Mouse (Mus musculus) gastrocnemius, adult 2 months (tissue): Measurements from ENCODE around the gene Btrc. TPM values are rescaled to one million over a fixed set of nuclear protein-coding genes. Genes with fewer than 3 reads are reported as not detected.
"Not testable (repeated sequence)": the region's sequence is repeated elsewhere in the genome, so short reads cannot be mapped to it uniquely, and the experiment has no call there.

ENCODE experiments used
- DNase-seq: peaks from one replicate; pipeline ENCODE4 v3.0.0; 2022
- H3K27ac ChIP-seq: fragments of 200-600 bp; 2 replicates; pipeline ENCODE4 v1.8.1; 2022; ENCODE audit warnings: mild to moderate bottlenecking
- H3K4me3 ChIP-seq: fragments of 200-600 bp; 2 replicates; pipeline ENCODE4 v1.8.1; 2022; ENCODE audit warnings: mild to moderate bottlenecking, moderate library complexity
- CTCF ChIP-seq: fragments of 200-600 bp; IDR thresholded peaks from 2 replicates; pipeline ENCODE4 v1.8.1; 2022; ENCODE audit warnings: antibody characterized with exemption, mild to moderate bottlenecking, moderate library complexity
- intact Hi-C: fragments of 180-260 bp; cut with DNase I; formaldehyde crosslinking; loops from one replicate; pipeline ENCODE4 v1.15.1; 2025
- total RNA-seq, 2 experiments: library from RNA; stranded (reverse); gene quantifications; 2 replicates each; pipeline ENCODE4 v1.2.3; 2021

Btrc gene
- total RNA-seq, 2 experiments from 2014 or later = 20.5 to 22.0 TPM

GRCm38 (mm10) chr19:45436019-45436418 lies 72.5 kb downstream of the Btrc start:
- not testable (repeated sequence) for H3K4me3 ChIP-seq
- H3K27ac ChIP-seq = peak overlapping the region; percentile 72
- DNase-seq = peak; percentile 76
- intact Hi-C loops = loop anchor here (2.0 to 5.0 kb wide), 2 partner anchors 106 to 215 kb away; no protein-coding TSS in a partner anchor
- peak; percentile 84 for TF ChIP-seq CTCF

- no peak for TF ChIP-seq CTCF
- Histone ChIP-seq H3K4me3 (no peak overlapping the region), H3K27ac (peak overlapping the region; percentile 81)
- intact Hi-C loops = loop anchor here (2.0 to 5.0 kb wide), 2 partner anchors 105 to 216 kb away; no protein-coding TSS in a partner anchor
- no peak for DNase-seq
These were observed 73.6 kb downstream of the Btrc start for GRCm38 (mm10) chr19:45437175-45437574.

DNA sequence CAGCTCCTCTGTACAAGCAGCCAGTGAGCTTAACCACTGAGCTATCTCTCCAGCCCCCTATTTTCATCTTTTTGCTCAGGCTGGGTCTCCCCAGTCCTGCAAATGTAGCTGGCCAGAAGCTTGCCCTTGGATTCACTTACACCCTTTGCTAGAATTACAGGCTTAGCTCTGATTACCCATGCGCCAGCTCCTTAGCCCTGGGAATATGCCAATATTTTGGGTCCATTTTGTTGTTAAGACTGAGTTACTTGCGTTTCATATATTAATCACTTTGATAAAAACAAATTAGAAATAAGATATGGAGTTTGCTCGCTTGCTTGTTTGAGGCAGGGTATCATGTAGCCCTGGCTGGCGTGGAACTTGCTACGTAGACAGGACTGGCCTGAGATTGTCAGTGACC lies 74.7 kb downstream of the Btrc start:
- Histone ChIP-seq H3K27ac (peak overlapping the region; percentile 81), H3K4me3 (0 out of 2 replicates have a peak overlapping the region, but pooled peaks have one; percentile 3)
- TF ChIP-seq CTCF = no peak
- intact Hi-C loops = loop anchor here (2.0 to 5.0 kb wide), 2 partner anchors 104 to 205 kb away; no protein-coding TSS in a partner anchor
- peak; percentile 45 for DNase-seq

- DNase-seq = no peak
- Histone ChIP-seq H3K4me3 (no peak overlapping the region), H3K27ac (peak overlapping the region; percentile 81)
- peak; percentile 39 for TF ChIP-seq CTCF
- intact Hi-C loops = loop anchor here (2.0 to 5.0 kb wide), 2 partner anchors 103 to 206 kb away; no protein-coding TSS in a partner anchor
These were observed 75.7 kb downstream of the Btrc start for GRCm38 (mm10) chr19:45438928-45439846.

GRCm38 (mm10) chr19:45440554-45441175 lies 77.1 kb downstream of the Btrc start:
- Histone ChIP-seq H3K27ac (peak overlapping the region; percentile 81), H3K4me3 (peak overlapping the region; percentile 8)
- no peak for TF ChIP-seq CTCF
- no peak for DNase-seq
- intact Hi-C loops = no loop called here

DNA sequence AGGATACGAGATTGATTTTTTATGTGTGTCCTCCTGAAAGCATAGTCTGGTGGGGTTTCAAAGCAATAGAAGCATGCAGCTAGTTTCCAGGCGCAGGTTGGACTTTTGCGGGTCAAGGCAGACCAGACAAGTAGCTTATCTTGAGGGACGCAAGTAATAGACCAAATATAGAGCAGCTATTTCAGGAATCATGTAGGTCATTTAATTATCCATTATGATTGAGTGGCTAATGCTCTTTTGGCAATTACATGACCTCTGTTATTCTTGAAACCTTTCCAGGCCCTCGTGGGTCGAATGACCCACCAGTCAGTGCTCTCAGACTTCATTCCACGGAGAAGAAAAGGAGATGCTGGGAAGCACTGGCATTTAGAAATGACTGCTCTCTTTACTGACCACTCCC lies 78.2 kb downstream of the Btrc start:
- Histone ChIP-seq H3K27ac (peak overlapping the region; percentile 81), H3K4me3 (peak overlapping the region; percentile 34)
- no peak for DNase-seq
- no peak for TF ChIP-seq CTCF
- intact Hi-C loops = no loop called here

GRCm38 (mm10) chr19:45445253-45445933 lies 81.9 kb downstream of the Btrc start:
- intact Hi-C loops = no loop called here
- no peak overlapping the region for H3K4me3 ChIP-seq
- no peak for TF ChIP-seq CTCF
- DNase-seq = no peak
- H3K27ac ChIP-seq = peak overlapping the region; percentile 24; the same call in 1 of the 2 replicates

GRCm38 (mm10) chr19:45446631-45447030 lies 83.1 kb downstream of the Btrc start:
- no peak for DNase-seq
- H3K27ac ChIP-seq = no peak overlapping the region
- no peak for TF ChIP-seq CTCF
- no peak overlapping the region for H3K4me3 ChIP-seq
- intact Hi-C loops = no loop called here

- DNase-seq = no peak
- TF ChIP-seq CTCF = no peak
- intact Hi-C loops = no loop called here
- H3K27ac ChIP-seq = no peak overlapping the region
- no peak overlapping the region for H3K4me3 ChIP-seq
These were observed 83.7 kb downstream of the Btrc start for GRCm38 (mm10) chr19:45447222-45447621.

- intact Hi-C loops = no loop called here
- no peak overlapping the region for H3K27ac ChIP-seq
- no peak for DNase-seq
- H3K4me3 ChIP-seq = no peak overlapping the region
- no peak for TF ChIP-seq CTCF
These were observed 84.4 kb downstream of the Btrc start for GRCm38 (mm10) chr19:45447886-45448285.

DNA sequence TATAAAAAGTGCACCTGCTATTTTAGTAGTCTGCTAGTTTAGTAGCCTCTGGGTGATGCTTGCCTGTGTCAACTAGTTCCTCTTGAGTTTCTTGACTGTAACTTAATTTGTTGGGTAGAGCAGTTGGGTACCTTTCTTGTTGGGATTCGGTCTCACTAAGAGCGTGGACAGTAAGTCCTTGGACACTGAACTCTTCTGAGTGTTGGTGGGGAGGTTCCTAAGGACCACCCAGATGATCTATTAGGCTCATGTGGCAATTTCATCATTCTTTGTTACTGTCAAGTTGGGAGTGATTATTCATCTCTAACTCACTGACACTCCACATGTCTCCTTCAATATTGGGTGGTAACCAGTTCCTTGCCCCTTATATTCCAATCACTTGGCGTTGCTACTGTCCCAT lies 90.9 kb downstream of the Btrc start:
- intact Hi-C loops = no loop called here
- DNase-seq = no peak
- Histone ChIP-seq H3K4me3 (no peak overlapping the region), H3K27ac (peak overlapping the region; percentile 68)
- no peak for TF ChIP-seq CTCF

- no peak overlapping the region for H3K4me3 ChIP-seq
These were observed 93.4 kb downstream of the Btrc start for GRCm38 (mm10) chr19:45456896-45457295.

DNA sequence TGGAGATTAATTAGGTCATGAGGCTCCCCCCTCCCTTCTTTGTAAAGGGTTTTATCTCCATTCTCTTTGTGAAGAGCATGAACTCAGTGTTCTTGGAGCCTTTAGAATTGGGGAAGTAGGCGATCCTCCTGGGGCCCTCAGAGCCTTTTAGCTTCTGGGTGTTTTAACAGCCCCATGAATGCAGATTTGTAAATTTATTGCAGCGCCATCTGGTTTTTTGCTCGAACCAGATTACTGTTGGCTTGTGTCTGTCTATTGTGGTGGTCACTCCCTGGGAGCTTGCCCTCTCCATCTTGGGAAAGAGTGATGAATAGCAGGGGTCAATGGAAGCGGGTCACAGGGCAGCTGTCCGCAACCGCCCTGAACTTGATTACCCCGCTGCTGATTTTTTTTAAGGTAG lies 95.2 kb downstream of the Btrc start:
- no peak for TF ChIP-seq CTCF
- no peak overlapping the region for H3K4me3 ChIP-seq
- H3K27ac ChIP-seq = no peak overlapping the region
- intact Hi-C loops = no loop called here
- no peak for DNase-seq

More at GRCm38 (mm10) chr19:45456896-45457295, 93.4 kb downstream of the Btrc start:
- TF ChIP-seq CTCF = no peak
- no peak for DNase-seq
- intact Hi-C loops = no loop called here
- H3K27ac ChIP-seq = no peak overlapping the region
